In genomic region chr2:50588652-50589051, GRCm38 (mm10) we compare ENCODE assay signal across 13 mouse cellular contexts.
"Had no signal": no experiment of that assay in that cellular context is flagged by ENCODE, and none has a peak within 500 bp of the region (broad histone marks: within the 10 kb centered on the region; RNA-seq: fewer than 3 reads in every experiment).

No protein-coding gene starts in this region.

- H3K4me3 ChIP-seq: limb, embryonic 13.5 days; midbrain, embryonic 13.5 days; neural tube, embryonic 15.5 days had no signal

- H3K9ac ChIP-seq: limb, embryonic 13.5 days; liver, embryonic 14.5 days; lung, embryonic 14.5 days; midbrain, embryonic 13.5 days; neural tube, embryonic 15.5 days had no signal

- H3K36me3 ChIP-seq: limb, embryonic 13.5 days; midbrain, embryonic 13.5 days; neural tube, embryonic 15.5 days had no signal

- H3K27me3 ChIP-seq: limb, embryonic 13.5 days; midbrain, embryonic 13.5 days; neural tube, embryonic 15.5 days had no signal

- H3K9me3 ChIP-seq: midbrain, embryonic 13.5 days; neural tube, embryonic 15.5 days had no signal

- DNase-seq: kidney, adult 11 months; layer of hippocampus, adult 9-11 months; lung, embryonic 14.5 days; lung, postnatal 10 days; right cerebral cortex, adult 18-20 months; right cerebral cortex, postnatal 25 days had no signal

- H3K4me2 ChIP-seq: limb, embryonic 13.5 days; lung, embryonic 14.5 days; midbrain, embryonic 13.5 days; neural tube, embryonic 15.5 days had no signal

- H3K27ac ChIP-seq: kidney, postnatal 0 days; limb, embryonic 13.5 days; liver, embryonic 14.5 days; macrophage; midbrain, embryonic 13.5 days; neural tube, embryonic 15.5 days; stomach, postnatal 0 days had no signal
